Mouse (Mus musculus): ENCODE data around the gene Trim50.

The Trim50 gene

DNA sequence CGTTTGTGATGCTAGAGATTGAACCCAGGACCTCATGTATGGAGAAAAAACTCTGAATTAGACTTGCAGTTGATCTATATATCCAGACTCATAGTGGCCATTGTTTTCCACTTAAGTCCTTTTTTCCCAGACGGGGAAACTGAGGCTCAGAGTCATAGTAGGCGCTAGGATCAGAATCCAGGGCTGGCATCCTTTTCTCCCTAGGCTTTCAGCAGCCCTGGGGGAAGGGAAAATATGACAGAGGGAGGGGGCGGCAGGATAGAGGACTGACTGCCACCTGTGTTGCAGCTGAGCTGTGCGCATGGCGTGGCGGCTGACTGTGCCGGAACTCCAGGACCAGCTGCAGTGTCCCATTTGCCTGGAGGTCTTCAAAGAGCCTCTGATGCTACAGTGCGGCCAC, at the start of gene Trim50:
Trim50 (plus strand) TSS at position 301 of the 400 bp plus-strand sequence.
- no peak for DNase-seq (ENCODE audit: low read depth in 1 of 2, low spot score in 2 of 2)

DNA sequence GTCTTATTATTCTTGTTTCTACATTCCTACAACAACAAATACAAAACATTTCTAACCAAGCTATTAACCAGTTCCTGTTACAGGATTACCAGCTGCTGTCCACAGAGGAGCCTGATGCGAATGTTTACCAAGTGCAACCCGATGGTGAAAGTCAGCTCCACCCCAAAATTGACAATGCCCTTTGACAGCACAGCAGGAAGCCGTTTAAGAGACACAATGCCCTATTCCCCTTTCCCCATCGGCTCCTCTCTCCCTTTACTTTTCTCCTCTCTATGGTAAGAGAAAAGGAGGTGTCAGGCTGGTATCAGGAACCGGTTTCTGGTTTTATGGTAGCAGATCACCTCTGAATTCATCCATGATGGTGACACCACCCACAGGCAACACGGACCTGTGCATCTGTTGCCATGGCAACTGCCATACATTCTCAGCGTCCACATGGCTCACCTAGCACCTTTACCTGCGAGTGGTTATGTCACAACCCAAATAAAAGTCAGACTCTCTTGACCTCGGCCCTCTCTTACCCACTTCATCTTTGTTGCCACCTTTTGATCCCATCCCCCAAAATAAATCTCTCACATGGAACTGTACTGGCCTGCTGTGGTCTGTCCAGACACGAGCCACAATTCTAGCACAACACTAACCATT, 46.7 kb upstream of the Trim50 start:
- no peak for DNase-seq (ENCODE audit: low read depth in 1 of 2, low spot score in 2 of 2)

DNA sequence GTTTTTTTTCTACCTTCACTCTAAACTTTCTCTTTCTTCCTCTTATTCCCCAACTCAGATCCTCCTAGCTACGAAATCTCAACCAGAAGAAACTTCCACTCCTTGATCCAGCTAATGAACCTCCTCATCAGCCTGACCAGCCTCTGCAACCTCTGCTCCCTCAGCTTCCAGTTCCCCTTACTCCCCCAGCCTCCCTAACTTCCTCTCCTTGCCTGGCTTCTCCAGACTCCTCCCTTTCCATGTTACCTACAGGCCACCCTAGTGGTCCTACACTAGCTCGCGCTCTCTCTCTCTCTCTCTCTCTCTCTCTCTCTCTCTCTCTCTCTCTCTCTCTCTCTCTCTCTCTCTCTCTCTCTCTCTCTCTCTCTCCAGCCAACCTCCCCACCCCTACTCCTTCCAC, 36.9 kb upstream of the Trim50 start:
- DNase-seq (ENCODE audit: low read depth in 1 of 2, low spot score in 2 of 2): no peak

DNA sequence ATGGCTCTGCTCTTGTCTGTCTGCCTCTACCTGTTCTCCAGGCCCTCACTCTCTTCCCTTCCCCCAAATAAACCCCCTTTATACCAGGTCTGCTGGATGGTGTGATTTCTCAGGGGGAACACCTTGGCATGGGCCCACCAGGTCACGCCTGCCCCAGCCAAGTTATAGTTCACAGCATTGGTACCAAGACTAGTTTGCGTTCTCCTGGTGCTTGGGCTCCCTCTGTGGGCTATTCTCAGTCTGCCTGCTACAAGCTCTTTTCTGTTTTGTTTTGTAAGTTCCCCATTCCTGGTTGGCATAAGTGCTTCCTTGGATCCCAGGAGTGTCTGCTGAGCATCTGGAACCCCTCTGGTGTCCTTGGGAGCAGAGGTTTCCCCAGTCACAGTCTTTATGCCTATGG, 33.2 kb upstream of the Trim50 start:
- DNase-seq (ENCODE audit: low read depth in 1 of 2, low spot score in 2 of 2): no peak

DNA sequence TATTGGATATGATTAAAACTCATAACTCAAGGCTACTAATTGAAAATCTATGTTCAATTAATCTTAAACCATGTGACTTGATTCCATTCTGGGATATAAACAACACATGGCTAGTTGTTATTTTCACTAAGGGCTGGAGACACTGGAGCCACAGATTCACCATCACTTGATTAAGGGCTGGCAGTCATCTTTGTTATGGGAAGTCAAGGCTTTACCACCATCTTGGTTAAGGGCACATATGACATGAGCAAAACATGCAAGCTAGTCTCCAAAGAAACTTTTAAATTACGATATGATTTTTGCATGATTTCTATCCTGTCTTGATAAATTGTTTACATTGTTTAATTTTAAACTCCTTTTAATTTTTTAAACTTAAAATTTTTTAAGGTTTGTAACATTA, 30.9 kb upstream of the Trim50 start:
- DNase-seq (ENCODE audit: low read depth in 1 of 2, low spot score in 2 of 2): no peak

DNA sequence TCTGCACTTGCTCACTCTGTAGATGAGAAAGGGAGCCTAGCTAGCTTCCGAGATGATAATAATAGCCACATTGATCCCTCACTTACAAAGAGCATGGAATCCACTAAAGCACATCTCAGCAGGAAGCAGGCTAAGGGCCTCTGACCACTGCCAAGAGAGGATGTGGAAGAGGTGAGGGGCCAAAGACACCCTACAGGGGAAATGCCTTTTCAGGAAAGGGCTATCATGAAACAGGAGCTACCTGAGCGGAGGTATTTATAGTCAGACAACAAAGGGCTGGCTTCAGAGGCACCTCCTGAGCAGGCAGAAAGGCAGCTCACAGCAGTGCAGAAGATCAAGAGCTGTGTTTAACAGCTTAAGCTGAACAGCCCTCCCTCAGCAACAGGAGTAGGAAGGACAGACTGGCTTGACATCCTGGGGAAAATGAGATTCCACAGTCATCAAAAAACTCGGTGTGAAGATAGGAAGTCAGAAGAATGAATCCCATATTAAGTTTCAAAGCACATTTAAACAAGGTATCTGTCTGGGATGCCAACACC, 26.9 kb upstream of the Trim50 start:
- no peak for DNase-seq (ENCODE audit: low read depth in 1 of 2, low spot score in 2 of 2)

DNA sequence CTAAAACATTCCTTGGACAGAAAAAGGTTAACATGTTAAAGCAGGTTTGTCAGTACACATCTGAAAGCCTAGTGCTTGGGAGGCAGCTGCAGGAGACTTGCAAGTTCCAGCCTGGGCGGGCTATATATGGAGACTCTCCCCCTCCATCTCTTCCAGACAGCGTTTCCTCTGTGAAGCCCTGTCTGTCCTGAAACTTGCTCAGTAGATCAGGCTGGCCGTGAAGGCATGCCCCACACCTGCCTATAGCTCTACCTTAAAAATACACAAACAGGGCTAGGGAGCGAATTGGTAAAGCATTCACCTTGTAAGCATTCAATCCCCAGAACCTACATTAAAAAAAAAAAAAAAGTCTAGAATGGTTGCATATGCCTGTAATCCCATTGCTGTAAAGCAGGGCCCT, 23.6 kb upstream of the Trim50 start:
- DNase-seq (ENCODE audit: low read depth in 1 of 2, low spot score in 2 of 2): no peak

DNA sequence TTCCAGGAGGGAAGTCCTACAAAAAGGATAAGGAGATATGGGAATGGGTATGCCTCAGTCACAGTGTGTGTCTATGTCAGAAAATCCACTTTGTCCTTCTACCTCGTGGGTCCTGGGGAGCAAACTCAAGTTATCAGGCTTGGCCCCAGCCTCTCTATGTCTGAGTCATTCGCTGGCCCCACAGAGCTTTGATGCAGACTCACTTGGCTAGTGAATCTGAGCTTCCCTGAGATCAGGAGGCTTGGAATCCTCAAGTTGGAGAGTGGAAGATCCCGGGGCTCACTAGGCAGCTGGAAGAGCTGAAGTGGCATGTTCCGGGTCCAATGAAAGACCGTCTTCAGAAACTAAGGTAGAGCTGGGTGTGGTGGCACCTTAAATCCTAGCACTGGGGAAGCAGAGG, 22.9 kb upstream of the Trim50 start:
- no peak for DNase-seq (ENCODE audit: low read depth in 1 of 2, low spot score in 2 of 2)

DNA sequence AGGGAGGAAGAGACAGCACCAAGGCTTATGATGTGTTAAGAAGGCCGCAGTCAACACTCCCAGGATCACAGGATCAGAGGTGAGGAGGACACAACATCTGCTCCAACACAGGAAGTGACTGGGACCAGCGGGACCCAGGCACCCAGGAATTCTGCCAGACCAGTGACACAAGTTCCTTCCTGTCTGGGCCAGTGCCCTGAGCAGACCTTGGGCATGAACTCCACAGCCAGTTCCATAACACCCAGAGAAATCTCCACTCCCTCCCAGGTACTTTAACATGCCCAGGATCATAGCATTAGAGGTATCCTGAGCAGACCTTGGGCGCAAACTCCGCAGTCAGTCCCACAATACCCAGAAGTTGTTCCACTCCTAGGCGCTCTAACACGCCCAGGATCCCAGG, 21.9 kb upstream of the Trim50 start:
- no peak for DNase-seq (ENCODE audit: low read depth in 1 of 2, low spot score in 2 of 2)

DNA sequence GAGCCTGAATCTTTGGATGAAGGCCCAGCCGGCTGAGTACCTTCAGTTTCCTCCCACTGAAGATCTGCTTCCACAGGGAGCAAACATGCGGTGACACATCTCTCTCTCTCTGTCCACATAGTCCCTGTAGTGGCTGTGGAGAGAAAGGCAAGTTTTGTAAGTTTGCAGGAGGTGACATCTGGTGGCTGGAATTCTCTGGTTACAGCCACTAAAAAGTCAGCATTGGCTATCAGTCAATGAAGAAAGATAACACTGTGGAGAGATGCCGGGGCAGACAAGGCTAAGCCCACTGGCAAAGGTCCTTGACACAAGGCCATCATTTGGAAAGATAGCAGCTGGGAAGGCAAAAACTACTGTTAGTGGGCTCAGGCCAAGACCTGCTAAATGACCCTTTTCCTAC, 15.5 kb upstream of the Trim50 start:
- no peak for DNase-seq (ENCODE audit: low read depth in 1 of 2, low spot score in 2 of 2)

DNA sequence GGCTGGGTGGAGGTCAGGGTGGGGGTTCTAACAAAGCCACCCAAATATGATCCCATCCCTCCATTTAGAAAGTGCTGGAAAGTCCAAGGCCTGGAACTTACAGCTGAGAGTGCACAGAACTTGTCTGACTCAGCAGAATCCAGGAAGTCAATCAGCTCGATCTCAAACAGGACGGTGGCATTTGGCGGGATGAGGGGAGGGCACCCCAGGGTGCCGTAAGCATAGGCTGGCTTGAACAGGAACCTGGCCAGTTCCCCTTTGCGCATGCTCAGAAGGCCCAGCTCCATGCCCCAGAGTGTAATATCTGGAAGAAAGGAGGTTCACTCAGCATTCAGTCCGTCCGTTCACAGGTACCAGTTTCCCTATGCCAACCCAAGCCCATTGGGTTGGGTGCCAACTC, 7.1 kb upstream of the Trim50 start:
- DNase-seq (ENCODE audit: low read depth in 1 of 2, low spot score in 2 of 2): no peak

DNA sequence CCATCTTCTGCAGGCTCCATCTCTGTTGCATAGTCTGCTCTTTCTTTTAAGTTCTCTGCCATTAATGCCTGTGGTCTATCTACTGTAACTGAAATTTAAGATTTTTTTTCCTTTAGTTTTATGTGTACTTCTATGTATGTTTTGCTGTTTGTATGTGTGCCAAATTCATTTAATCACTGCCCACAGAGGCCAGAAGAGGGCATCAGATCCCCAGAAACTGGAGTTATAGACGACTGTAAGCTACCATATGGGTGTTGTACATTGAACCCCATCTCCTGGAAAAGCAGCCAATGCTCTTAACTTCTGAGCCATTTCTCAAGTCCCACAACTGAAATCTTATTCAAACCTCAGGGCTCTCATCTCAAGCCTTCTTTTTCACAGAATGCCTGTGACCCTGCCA, 6.7 kb upstream of the Trim50 start:
- no peak for DNase-seq (ENCODE audit: low read depth in 1 of 2, low spot score in 2 of 2)

DNA sequence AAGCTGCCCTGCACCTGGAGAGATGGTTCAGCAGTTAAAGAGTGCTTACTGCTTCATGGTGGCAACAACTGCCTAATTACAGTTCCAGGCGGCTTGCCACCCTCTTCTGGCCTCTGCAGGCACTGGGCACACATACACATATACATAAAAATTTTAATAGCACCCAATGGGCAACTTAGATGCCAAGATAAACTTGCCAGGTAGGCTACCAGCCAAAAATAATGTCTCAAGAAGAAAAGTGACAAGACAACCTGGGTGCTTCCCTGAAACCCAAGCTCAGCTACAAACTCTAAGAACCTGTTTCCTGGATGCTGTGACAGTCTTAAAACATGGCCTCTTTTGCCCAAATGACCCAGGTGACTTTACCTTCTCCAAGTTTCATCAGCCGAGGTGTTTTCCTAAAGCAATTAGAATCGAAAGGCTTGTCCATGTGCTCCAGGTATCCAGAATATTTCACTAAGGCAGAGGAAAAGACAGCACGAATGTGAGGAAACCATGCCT, 5.5 kb upstream of the Trim50 start:
- no peak for DNase-seq (ENCODE audit: low read depth in 1 of 2, low spot score in 2 of 2)

DNA sequence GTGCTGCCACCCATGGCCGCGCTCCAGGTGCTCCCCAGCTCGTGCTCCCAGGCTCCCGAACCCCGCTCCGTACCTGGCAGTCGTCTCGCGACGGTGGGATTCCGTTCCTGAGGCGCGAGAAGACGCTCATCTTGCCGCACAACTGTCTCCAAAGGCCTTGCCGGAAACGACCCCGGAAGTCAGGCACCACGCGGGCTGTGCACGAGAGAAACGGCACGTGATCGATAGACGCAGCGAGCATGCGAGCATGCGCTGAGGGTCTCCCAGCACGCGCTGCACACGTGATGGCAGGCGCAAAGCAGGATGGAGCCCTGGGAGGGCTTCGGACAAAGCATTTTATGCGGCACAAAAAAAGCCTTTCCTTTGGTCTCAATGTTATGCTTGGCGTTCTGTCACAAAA, 3.2 kb upstream of the Trim50 start, which contains the start of gene Fkbp6:
Fkbp6 (minus strand) TSS at position 183 of the 400 bp plus-strand sequence.
- DNase-seq (ENCODE audit: low read depth in 1 of 2, low spot score in 2 of 2): no peak

DNA sequence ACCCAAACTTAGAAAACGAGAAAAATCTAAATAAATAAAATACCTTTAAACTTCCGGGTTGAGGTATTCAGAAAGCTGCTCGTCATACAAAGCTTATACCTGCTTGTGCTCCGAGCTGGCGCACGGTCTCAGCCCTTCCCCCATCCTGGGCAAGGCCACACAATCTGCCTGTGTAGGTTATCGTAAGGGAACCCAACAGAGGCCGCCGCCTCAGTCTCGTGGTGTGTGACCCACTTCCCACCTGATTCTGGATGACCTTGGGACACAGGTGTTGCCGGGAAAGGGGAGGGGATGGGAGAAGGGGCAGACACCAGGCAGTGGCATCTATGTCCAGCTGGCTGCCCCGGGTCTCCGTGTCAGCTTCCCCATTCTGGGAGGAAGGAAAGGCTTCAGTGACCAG, 1.5 kb upstream of the Trim50 start:
- DNase-seq (ENCODE audit: low read depth in 1 of 2, low spot score in 2 of 2): no peak

DNA sequence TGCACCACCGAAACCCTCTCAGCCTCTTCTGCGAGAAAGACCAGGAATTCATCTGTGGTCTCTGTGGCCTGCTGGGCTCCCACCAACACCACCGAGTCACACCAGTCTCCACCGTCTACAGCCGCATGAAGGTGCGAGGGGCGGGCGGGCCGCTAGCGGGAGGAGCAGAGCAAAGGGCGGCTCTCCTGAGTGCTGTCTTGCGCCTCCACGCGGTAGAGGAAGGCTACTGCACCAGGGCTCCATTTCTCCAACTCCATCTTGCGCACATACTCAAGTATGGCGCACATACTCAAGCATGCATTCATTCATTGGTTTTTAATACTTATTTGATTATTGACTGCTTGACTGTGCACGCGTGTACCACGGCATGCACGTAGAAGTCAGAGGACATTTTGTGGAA, 469 bp downstream of the Trim50 start:
- no peak for DNase-seq (ENCODE audit: low read depth in 1 of 2, low spot score in 2 of 2)

DNA sequence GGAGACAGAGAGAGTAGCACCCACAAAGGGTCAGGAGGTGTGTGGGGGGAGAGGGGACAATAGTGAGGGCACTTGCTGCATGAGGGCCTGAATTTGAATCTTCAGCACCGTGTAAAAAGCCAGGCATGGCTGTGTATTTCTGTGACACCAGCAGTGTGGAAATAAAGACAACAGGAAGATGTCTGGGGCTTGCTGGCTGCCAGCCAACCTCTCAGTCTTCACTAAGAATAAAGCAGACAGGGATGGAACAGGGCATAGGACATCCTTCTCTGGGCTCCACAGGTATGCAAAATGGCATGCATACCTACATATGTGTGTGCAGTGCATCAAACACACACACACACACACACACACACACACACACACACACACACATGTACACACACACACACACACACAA, 3.0 kb downstream of the Trim50 start:
- DNase-seq (ENCODE audit: low read depth in 1 of 2, low spot score in 2 of 2): no peak

DNA sequence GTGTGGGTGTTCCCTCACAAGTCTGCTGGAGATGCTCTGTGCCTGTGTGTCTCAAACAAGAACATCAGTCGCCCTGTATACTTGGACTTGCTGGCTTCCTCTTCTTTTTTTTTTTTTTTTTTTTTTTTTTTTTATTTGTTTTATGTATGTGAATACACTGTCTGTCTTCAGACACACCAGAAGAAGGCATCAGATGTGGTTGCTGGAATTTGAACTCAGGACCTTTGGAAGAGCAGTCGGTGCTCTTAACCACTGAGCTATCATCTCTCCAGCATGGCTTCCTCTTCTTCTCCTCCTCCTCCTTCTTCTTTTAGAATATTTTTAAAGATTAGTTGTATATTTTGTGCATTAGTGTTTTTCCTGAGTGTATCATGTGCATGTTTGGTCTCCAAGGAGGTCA, 4.5 kb downstream of the Trim50 start:
- DNase-seq (ENCODE audit: low read depth in 1 of 2, low spot score in 2 of 2): no peak

DNA sequence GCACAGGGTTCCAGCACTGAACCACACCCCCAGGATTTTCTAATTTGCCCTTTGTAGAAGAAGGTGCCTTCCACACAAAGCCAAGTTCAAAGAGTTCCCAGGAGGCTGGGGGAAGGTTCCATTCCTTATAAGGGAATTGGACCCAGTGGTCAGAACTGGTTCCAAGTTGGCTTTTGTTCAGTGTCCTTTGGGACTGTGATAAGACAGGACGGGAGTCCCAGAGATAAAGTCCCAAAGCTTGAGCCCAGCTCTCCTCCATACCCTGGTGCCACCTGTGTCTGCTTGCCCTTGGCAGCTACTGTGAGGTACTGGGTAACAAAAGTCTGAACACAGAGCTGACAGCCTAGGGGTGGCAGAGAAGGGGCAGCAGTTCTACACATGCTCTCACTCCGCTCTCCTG, 6.7 kb downstream of the Trim50 start:
- no peak for DNase-seq (ENCODE audit: low read depth in 1 of 2, low spot score in 2 of 2)

DNA sequence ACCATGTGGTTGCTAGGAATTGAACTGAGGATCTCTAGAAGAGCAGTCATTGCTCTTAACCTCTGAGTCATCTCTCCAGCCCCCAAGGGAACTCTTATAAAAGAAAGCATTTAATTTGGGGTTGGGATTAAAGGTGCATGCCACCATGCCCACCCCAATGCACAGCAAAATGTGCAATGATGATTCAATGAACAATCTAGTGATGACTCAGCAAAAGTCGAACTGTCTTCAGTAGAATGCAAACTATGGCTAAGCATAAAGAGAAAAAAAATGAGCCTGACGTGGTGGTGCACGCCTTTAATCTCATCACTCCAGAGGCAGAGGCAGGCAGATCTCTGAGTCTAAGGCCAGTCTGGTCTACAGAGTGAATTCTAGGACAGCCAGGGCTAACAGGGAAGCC, 9.5 kb downstream of the Trim50 start:
- DNase-seq (ENCODE audit: low read depth in 1 of 2, low spot score in 2 of 2): no peak

DNA sequence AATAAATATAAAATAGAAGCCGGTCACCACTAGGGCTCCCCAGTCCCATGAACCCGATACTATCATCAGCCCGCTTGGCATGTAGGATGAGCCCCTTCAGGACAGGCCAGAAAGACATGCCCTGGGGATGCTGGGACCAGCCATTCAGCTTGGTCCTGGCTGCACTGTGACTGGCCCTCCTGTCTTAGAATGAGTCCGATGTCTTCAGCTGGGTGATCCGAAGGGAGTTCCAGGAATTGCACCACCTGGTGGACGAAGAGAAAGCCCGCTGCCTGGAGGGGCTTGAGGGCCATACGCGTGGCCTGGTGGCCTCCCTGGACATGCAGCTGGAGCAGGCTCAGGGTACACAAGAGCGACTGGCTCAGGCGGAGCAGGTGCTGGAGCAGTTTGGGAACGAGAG, 10.4 kb downstream of the Trim50 start:
- DNase-seq (ENCODE audit: low read depth in 1 of 2, low spot score in 2 of 2): no peak

DNA sequence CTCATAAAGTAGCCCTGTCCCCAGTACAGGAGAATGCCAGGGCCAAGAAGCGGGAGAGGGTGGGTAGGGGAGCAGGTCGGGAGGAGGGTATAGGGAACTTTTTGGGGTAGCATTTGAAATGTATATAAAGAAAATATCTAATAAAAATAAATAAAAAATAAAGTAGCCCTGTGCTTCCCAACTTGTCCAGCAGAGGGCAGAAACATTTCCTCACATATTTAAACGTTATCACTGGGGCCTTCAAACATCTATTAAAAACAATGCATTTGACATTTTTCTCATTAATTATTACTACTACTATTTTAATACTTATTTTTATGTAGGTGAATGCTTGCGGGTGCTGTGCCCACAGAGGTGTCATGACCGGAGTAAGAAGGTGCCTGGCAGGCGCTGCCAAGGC, 14.7 kb downstream of the Trim50 start:
- DNase-seq (ENCODE audit: low read depth in 1 of 2, low spot score in 2 of 2): no peak

DNA sequence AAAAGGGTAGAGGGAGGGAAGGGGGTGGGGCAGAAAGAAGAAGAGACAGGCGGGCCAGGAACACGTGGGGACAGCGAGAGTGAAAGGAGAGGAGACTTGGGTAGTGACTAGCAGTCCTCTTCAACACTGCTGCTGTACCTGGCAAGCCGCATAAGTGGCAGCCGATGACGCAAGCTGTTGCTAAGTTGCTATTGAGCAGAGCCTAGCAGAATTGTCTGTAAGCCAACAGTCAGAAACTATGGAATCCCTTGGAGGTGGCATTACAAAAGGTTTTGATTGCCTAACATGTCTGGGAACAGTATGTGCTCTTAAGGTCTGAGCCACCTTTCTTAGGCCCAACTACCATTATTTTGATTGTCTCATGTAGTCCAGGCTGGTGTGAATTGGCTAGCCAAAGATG, 15.2 kb downstream of the Trim50 start:
- DNase-seq (ENCODE audit: low read depth in 1 of 2, low spot score in 2 of 2): no peak

Data from monocyte, adult 2 months (primary cell).